Mouse (Mus musculus) cerebellum, adult 2 months (tissue): ENCODE data around the gene Olfr248.

Experiments
- CTCF ChIP-seq: fragments of 200-500 bp; IDR thresholded peaks from 2 replicates; pipeline ENCODE4 v1.5.1; 2011; ENCODE audit warnings: low read depth, mild to moderate bottlenecking, control low read depth, low read length, moderate library complexity, borderline replicate concordance; ENCODE audit not compliant: insufficient read depth
- POLR2A ChIP-seq: fragments of 200-500 bp; IDR thresholded peaks from 2 replicates; pipeline ENCODE4 v1.6.1; 2011; ENCODE audit warnings: low read length, control low read depth, borderline replicate concordance; ENCODE audit not compliant: insufficient read depth

DNA sequence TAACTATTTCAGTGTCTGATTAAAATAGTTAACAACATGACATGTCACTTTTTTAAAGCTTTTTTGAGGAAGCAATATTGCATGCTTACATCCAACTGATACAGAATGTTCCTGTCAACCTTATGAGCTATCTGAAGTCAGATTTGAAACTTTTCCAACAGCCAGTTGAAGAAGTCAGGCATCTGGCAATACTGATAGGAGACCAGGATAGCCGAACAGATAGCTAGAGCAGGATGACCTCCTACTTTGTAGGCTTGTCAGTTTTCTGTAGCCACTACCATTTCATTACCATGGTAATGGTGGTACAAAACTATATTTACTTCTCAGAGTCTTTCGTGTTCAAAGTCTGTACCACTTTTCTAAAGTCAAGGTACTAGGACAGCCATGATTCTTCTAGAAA, 37.6 kb downstream of the Olfr248 start:
- TF ChIP-seq POLR2A (no peak), CTCF (no peak)
